ENCODE assay signal across 14 mouse cellular contexts in genomic region chr13:71784740-71785139, GRCm38 (mm10).
DNase-seq lines count a peak whose midpoint lies in the region; ATAC-seq and TF ChIP-seq lines count a peak whose summit lies in the region.
"Had no signal": no experiment of that assay in that cellular context is flagged by ENCODE, and none has a peak within 500 bp of the region (broad histone marks: within the 10 kb centered on the region; RNA-seq: fewer than 3 reads in every experiment).

No protein-coding gene starts in this region.

- no peak for TF ChIP-seq CTCF in forebrain, postnatal 0 days (IDR thresholded peaks at IDR 0.05; ENCODE audit: low read depth)
- TF ChIP-seq CTCF in hindbrain, postnatal 0 days (IDR thresholded peaks at IDR 0.05; ENCODE audit: low read depth): no peak

- ATAC-seq in forebrain, embryonic 16.5 days: 0 out of 2 replicates have a peak, but pooled peaks have one; percentile 31
- no peak for ATAC-seq in forebrain, postnatal 0 days
- peak; percentile 76 for ATAC-seq in heart, embryonic 14.5 days (ENCODE audit: insufficient number of reproducible peaks, insufficient read depth, low FRiP score, low read depth)
- 0 out of 2 replicates have a peak, but pooled peaks have one; percentile 27 for ATAC-seq in hindbrain, postnatal 0 days
- ATAC-seq in liver, embryonic 11.5 days (replicated peaks; ENCODE audit: low FRiP score): no peak

- no peak overlapping the region for H3K4me3 ChIP-seq in forebrain, embryonic 16.5 days (replicated peaks; ENCODE audit: low read length)
- H3K4me3 ChIP-seq in forebrain, postnatal 0 days (ENCODE audit: low read depth, low read length): no peak overlapping the region
- no peak overlapping the region for H3K4me3 ChIP-seq in heart, embryonic 14.5 days (ENCODE audit: control insufficient read depth in 1 of 2, insufficient read depth in 1 of 2, low read depth in 1 of 2, low read length in 2 of 2)
- H3K4me3 ChIP-seq in hindbrain, postnatal 0 days (ENCODE audit: low read length): no peak overlapping the region
- no peak overlapping the region for H3K4me3 ChIP-seq in liver, embryonic 11.5 days (ENCODE audit: low read depth, low read length)
- H3K4me3 ChIP-seq: embryonic facial prominence, embryonic 15.5 days; neural tube, embryonic 12.5 days had no signal

- no peak for DNase-seq in forebrain, postnatal 0 days
- peak; percentile 44 to 68 for DNase-seq in heart, adult 18-20 months
- no peak for DNase-seq in hindbrain, postnatal 0 days (ENCODE audit: low spot score)
- DNase-seq in liver, embryonic 11.5 days (ENCODE audit: low spot score): no peak
- DNase-seq in kidney, postnatal 36 days: no peak
- DNase-seq in thymus, postnatal 25 days: no peak
- DNase-seq: cerebellum, adult 9-11 months; thymus, adult 2 months had no signal

- H3K4me2 ChIP-seq in forebrain, embryonic 16.5 days (ENCODE audit: low read length): no peak overlapping the region
- H3K4me2 ChIP-seq in forebrain, postnatal 0 days (ENCODE audit: low read depth): no peak overlapping the region
- peak overlapping the region; percentile 44 for H3K4me2 ChIP-seq in heart, embryonic 14.5 days (ENCODE audit: low read length)
- no peak overlapping the region for H3K4me2 ChIP-seq in hindbrain, postnatal 0 days (ENCODE audit: low read depth, low read length)
- no peak overlapping the region for H3K4me2 ChIP-seq in liver, embryonic 11.5 days
- H3K4me2 ChIP-seq: embryonic facial prominence, embryonic 15.5 days; neural tube, embryonic 12.5 days had no signal

- H3K9me3 ChIP-seq in forebrain, embryonic 16.5 days (ENCODE audit: control insufficient read depth, low read length): no peaks in the 10 kb centered on the region
- H3K9me3 ChIP-seq in forebrain, postnatal 0 days (ENCODE audit: low read length): no peaks in the 10 kb centered on the region
- H3K9me3 ChIP-seq in heart, embryonic 14.5 days (ENCODE audit: control insufficient read depth, low read length): peaks cover 4% of the 10 kb centered on the region; the same call in 1 of the 2 replicates
- no peaks in the 10 kb centered on the region for H3K9me3 ChIP-seq in hindbrain, postnatal 0 days (ENCODE audit: low read length)
- no peaks in the 10 kb centered on the region; the same call in 1 of the 2 replicates for H3K9me3 ChIP-seq in liver, embryonic 11.5 days (ENCODE audit: control insufficient read depth, low read length)
- H3K9me3 ChIP-seq: embryonic facial prominence, embryonic 15.5 days; neural tube, embryonic 12.5 days had no signal

- no peak overlapping the region for H3K27ac ChIP-seq in forebrain, embryonic 16.5 days (ENCODE audit: low read length)
- H3K27ac ChIP-seq in forebrain, postnatal 0 days (ENCODE audit: low read depth, low read length): no peak overlapping the region
- H3K27ac ChIP-seq in heart, embryonic 14.5 days (replicated peaks in 1 of 2; ENCODE audit: control insufficient read depth in 1 of 2, insufficient read depth in 1 of 2, low read depth in 2 of 2, low read length in 2 of 2): peak overlapping the region in 1 of 2 experiments; percentile 35; a peak in 1 of 4 replicates
- no peak overlapping the region for H3K27ac ChIP-seq in hindbrain, postnatal 0 days
- H3K27ac ChIP-seq in liver, embryonic 11.5 days (ENCODE audit: low read depth, low read length): no peak overlapping the region
- H3K27ac ChIP-seq: embryonic facial prominence, embryonic 15.5 days; kidney, postnatal 0 days; liver, embryonic 14.5 days; neural tube, embryonic 12.5 days had no signal

- no peaks in the 10 kb centered on the region for H3K4me1 ChIP-seq in forebrain, embryonic 16.5 days (replicated peaks; ENCODE audit: control insufficient read depth, insufficient read depth, low read length)
- no peaks in the 10 kb centered on the region for H3K4me1 ChIP-seq in forebrain, postnatal 0 days (ENCODE audit: insufficient read depth)
- peaks cover 9 to 16% of the 10 kb centered on the region in 2 experiments for H3K4me1 ChIP-seq in heart, embryonic 14.5 days (ENCODE audit: control insufficient read depth in 2 of 2, insufficient read depth in 2 of 2, low read length in 2 of 2)
- H3K4me1 ChIP-seq in hindbrain, postnatal 0 days (ENCODE audit: insufficient read depth, low read length): no peaks in the 10 kb centered on the region; the same call in 1 of the 2 replicates
- H3K4me1 ChIP-seq in liver, embryonic 11.5 days (replicated peaks; ENCODE audit: control insufficient read depth, insufficient read depth, low read length): no peaks in the 10 kb centered on the region

- H3K36me3 ChIP-seq in forebrain, embryonic 16.5 days (ENCODE audit: control insufficient read depth, insufficient read depth): no peaks in the 10 kb centered on the region
- no peaks in the 10 kb centered on the region for H3K36me3 ChIP-seq in forebrain, postnatal 0 days (ENCODE audit: insufficient read depth)
- no peaks in the 10 kb centered on the region for H3K36me3 ChIP-seq in heart, embryonic 14.5 days (ENCODE audit: control insufficient read depth, insufficient read depth, low read length)
- no peaks in the 10 kb centered on the region for H3K36me3 ChIP-seq in hindbrain, postnatal 0 days (ENCODE audit: insufficient read depth, low read length)
- H3K36me3 ChIP-seq in liver, embryonic 11.5 days (ENCODE audit: control insufficient read depth, insufficient read depth, low read length): no peaks in the 10 kb centered on the region
- H3K36me3 ChIP-seq: embryonic facial prominence, embryonic 15.5 days; neural tube, embryonic 12.5 days had no signal

- no peak overlapping the region for H3K9ac ChIP-seq in forebrain, embryonic 16.5 days (replicated peaks; ENCODE audit: low read depth, low read length)
- H3K9ac ChIP-seq in forebrain, postnatal 0 days: no peak overlapping the region
- 0 out of 2 replicates have a peak overlapping the region, but pooled peaks have one; percentile 12 for H3K9ac ChIP-seq in heart, embryonic 14.5 days (ENCODE audit: low read length)
- H3K9ac ChIP-seq in hindbrain, postnatal 0 days (replicated peaks; ENCODE audit: low read length): no peak overlapping the region
- no peak overlapping the region for H3K9ac ChIP-seq in liver, embryonic 11.5 days (ENCODE audit: low read depth, low read length)
- H3K9ac ChIP-seq: embryonic facial prominence, embryonic 15.5 days; liver, embryonic 14.5 days; neural tube, embryonic 12.5 days had no signal

- WGBS in forebrain, embryonic 16.5 days: 43% methylated on average over 10 of the region's 10 CpGs
- 45% methylated on average over 10 of the region's 10 CpGs for WGBS in forebrain, postnatal 0 days
- WGBS in heart, embryonic 14.5 days: 3% methylated on average over 10 of the region's 10 CpGs
- 43% methylated on average over 10 of the region's 10 CpGs for WGBS in hindbrain, postnatal 0 days
- 33% methylated on average over 10 of the region's 10 CpGs for WGBS in liver, embryonic 11.5 days

- H3K27me3 ChIP-seq in forebrain, embryonic 16.5 days (replicated peaks; ENCODE audit: control insufficient read depth, insufficient read depth, low read length): no peaks in the 10 kb centered on the region
- no peaks in the 10 kb centered on the region for H3K27me3 ChIP-seq in forebrain, postnatal 0 days (ENCODE audit: insufficient read depth, low read length)
- no peaks in the 10 kb centered on the region for H3K27me3 ChIP-seq in heart, embryonic 14.5 days (ENCODE audit: control insufficient read depth, insufficient read depth, low read length)
- H3K27me3 ChIP-seq in hindbrain, postnatal 0 days (ENCODE audit: insufficient read depth, low read length): no peaks in the 10 kb centered on the region
- no peaks in the 10 kb centered on the region for H3K27me3 ChIP-seq in liver, embryonic 11.5 days (replicated peaks; ENCODE audit: control insufficient read depth, insufficient read depth, low read length)
- H3K27me3 ChIP-seq: embryonic facial prominence, embryonic 15.5 days; neural tube, embryonic 12.5 days had no signal

Comparison
In these comparisons a context has a peak if more than half of its experiments do, and no peak if none do; other contexts are left out.
1. ATAC-seq: peak in forebrain, embryonic 16.5 days (single experiment), heart, embryonic 14.5 days (single experiment) and hindbrain, postnatal 0 days (single experiment); none in forebrain, postnatal 0 days (single experiment) and liver, embryonic 11.5 days (single experiment).
2. DNase-seq: peak in heart, adult 18-20 months (2 of 2); none in forebrain, postnatal 0 days (single experiment), hindbrain, postnatal 0 days (single experiment), liver, embryonic 11.5 days (single experiment), kidney, postnatal 36 days (0 of 2) and thymus, postnatal 25 days (single experiment).